Mouse (Mus musculus) cerebral cortex, adult 2 months (tissue): Measurements from ENCODE around the gene Ttc7b.

ENCODE experiments used
- WGBS: fragments of 180-500 bp; shearing (Covaris S2); methylation state at CpG from one replicate; pipeline ENCODE4 v1.1.7; 2018; 5-methylcytosine and 5-hydroxymethylcytosine counted together

Gene Ttc7b

GRCm38 (mm10) chr12:100520794-100521186 is at the start of gene Ttc7b:
TSS of gene Ttc7b (minus strand) at chr12:100520826.
- WGBS = 9% methylated on average over 42 of the region's 42 CpGs

DNA sequence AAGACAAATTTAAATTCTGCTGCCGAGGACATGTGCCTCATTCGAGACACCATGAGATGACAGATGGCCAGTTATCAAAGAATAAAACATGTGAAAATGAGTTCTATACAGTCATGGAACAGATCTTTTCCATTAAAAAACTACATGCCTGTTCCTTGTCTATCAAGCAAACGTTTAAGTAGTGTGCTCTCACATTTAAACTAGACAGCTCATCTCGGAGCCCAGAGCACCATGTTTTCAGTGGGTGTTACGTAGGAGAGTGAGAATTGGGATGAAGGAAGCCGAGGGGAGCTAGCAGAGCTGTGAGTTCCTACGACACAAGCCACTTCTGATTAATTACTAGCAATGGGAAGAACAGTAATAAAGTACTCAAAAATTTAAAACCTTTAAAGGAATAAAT is 48.2 kb upstream of the Ttc7b start:
- WGBS = 54% methylated on average over 7 of the region's 7 CpGs

- 50% methylated on average over 6 of the region's 6 CpGs for WGBS
These were observed 47.5 kb upstream of the Ttc7b start for GRCm38 (mm10) chr12:100568105-100568504.

DNA sequence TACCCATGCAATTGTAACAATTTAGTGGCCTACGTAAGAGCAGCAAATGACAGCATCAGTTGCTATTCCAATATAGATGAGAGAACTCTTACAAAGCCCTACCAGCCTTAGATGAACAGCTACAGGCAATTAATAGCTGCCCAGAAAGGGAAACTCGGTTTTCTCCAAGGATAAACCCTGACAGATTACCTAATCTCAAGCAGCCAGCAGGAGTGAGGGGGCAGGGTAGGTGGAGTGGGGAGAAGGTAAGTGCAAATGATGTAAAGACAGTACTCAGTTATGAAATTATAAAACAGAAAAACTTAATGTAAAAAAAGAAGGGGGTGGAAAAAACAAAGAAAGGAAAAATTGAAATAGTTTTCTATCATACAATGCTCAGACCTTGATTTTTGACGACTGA is 47.0 kb upstream of the Ttc7b start:
- 46% methylated on average over 3 of the region's 3 CpGs for WGBS

DNA sequence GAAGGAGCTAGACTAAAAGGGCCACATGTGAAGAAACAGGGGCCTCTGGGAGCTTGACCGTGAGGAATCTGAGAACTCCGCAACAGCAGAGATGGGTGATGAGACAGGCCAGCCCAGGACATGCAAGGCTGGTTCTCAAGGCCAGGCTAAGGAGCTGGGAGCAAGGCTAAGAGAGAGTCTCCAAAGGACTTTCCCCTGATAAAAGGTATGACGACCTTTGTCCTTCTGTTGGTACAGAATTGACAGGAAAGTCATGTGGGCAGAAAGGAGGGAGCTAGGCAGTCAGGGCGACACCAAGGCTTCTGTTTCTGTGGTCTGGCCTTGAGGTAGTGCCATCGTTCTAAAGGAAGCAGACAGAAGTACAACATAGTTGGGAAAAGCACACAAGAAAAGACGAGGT is 33.0 kb upstream of the Ttc7b start:
- 92% methylated on average over 6 of the region's 6 CpGs for WGBS

DNA sequence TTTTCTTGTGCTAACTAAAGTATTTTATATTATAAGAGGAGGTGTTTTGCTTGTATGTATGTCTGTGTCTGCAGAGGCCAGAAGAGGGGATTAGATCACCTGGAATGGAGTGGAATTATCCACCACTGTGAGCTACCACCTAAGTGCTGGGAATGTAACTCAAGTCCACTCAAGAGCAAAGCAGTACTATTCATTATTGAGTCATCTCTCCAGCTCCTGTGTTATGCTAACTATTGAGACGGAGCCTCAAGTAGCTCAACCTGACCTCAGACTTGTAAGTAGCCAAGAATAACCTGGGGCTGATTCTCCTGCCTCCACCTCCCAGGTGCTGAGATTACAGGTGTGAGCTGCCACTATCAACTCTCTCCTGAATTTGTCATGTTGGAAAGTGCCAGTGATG is 31.3 kb upstream of the Ttc7b start:
- 89% methylated on average over 1 of the region's 1 CpGs for WGBS

- 91% methylated on average over 4 of the region's 4 CpGs for WGBS
These were observed 23.6 kb upstream of the Ttc7b start for GRCm38 (mm10) chr12:100544194-100544567.

- 78% methylated on average over 6 of the region's 6 CpGs for WGBS
These were observed 23.0 kb upstream of the Ttc7b start for GRCm38 (mm10) chr12:100543437-100544193.

- WGBS = 93% methylated on average over 6 of the region's 6 CpGs
These were observed 21.9 kb upstream of the Ttc7b start for GRCm38 (mm10) chr12:100542494-100542893.

DNA sequence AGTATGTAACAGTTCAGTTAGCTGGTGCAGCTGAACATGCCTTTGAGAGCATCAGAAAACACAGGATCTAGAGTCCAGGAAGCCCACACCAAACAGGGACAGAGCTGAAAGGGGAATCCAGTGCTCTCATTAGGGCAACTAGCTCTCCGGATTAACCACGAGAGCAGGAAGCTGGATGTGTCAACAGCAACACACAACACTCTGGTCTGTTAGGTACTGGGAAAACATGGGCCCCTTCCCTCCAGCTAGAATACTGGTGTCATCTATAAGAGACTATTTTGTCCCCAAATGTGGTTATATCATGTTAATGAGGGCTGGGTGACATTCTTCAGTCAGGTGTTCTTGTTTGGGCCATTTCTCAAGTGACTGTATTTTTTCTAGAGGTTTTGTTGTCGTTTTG is 21.4 kb upstream of the Ttc7b start:
- WGBS = 69% methylated on average over 3 of the region's 3 CpGs

GRCm38 (mm10) chr12:100539158-100539714 is 18.6 kb upstream of the Ttc7b start:
- 66% methylated on average over 9 of the region's 9 CpGs for WGBS

GRCm38 (mm10) chr12:100538445-100539157 is 18.0 kb upstream of the Ttc7b start:
- 46% methylated on average over 7 of the region's 7 CpGs for WGBS

DNA sequence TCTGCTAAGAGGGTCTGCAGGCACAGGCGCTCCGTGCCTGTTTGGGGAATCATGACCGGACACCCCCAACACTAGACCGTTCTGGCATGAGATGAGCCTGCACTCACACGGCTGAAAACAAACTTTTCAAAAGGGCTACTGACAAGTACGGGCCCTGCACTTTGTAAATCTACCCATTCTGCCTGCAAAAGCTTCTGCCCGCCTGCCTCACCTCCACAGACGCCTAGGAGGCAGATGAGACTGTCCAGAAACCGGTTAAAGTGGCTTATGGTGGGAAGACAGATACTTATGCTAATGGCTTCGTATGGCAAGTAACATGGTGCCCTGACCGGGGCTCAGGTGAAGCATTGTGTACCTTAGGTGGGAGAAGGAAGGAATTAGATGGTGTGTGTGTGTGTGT is 16.5 kb upstream of the Ttc7b start:
- 92% methylated on average over 11 of the region's 11 CpGs for WGBS

DNA sequence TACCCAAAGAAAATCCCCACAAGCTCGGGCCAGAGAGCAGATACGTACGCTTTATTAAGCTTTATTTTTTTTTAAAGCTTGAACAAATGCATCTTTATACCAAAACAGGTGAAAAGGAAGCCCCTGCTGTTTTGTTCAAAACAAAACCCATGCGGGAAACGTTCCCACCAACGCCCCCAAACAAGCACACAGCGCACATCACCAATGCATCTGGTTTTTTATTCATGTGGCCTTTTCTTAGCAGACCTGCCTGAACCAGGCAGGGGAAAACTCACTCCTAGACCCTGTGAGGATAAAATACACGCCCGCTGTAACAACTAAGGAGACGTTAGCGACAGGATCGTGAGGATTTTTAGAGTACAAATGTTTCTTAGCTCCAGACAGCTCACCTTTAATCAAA is 14.4 kb upstream of the Ttc7b start:
- WGBS = 83% methylated on average over 12 of the region's 12 CpGs

- 40% methylated on average over 3 of the region's 3 CpGs for WGBS
These were observed 13.4 kb upstream of the Ttc7b start for GRCm38 (mm10) chr12:100534028-100534427.

- WGBS = 86% methylated on average over 4 of the region's 4 CpGs
These were observed 12.6 kb upstream of the Ttc7b start for GRCm38 (mm10) chr12:100533209-100533608.

- WGBS = 37% methylated on average over 1 of the region's 1 CpGs
These were observed 11.1 kb upstream of the Ttc7b start for GRCm38 (mm10) chr12:100531740-100532139.

- 83% methylated on average over 5 of the region's 5 CpGs for WGBS
These were observed 10.2 kb upstream of the Ttc7b start for GRCm38 (mm10) chr12:100530871-100531270.

- WGBS = 86% methylated on average over 5 of the region's 5 CpGs
These were observed 9.0 kb upstream of the Ttc7b start for GRCm38 (mm10) chr12:100529651-100530050.

- WGBS = 59% methylated on average over 8 of the region's 8 CpGs
These were observed 8.5 kb upstream of the Ttc7b start for GRCm38 (mm10) chr12:100529172-100529571.

- 55% methylated on average over 3 of the region's 3 CpGs for WGBS
These were observed 7.6 kb upstream of the Ttc7b start for GRCm38 (mm10) chr12:100528246-100528645.

DNA sequence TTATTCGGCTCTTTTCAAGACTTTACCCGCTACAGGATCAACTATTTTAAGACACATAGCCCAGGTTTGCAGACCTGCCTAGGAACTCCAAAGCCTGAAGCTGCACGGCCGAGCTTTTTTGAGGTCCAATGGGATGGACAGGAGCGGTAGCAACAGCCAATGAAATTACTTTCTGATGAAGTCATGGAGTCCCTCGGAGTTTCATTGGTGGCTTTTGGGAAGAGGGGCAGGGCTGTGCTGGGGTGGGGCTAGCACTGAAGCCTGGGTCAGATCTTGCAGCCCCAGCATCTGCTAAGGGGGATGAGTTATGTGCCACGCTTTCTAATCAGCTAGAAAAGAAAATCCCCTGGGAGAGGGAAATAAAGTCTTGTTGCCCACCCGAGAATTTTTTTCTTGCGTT is 7.1 kb upstream of the Ttc7b start:
- WGBS = 10% methylated on average over 9 of the region's 9 CpGs

GRCm38 (mm10) chr12:100527241-100527640 is 6.6 kb upstream of the Ttc7b start:
- 38% methylated on average over 9 of the region's 9 CpGs for WGBS
